Mouse (Mus musculus) megakaryocyte, adult 5-6 weeks (primary cell): ENCODE results near the gene Cdc40. TPM values are rescaled to one million over a fixed set of nuclear protein-coding genes. Genes with fewer than 3 reads are reported as not detected.
"Not testable (repeated sequence)": the region's sequence is repeated elsewhere in the genome, so short reads cannot be mapped to it uniquely, and the experiment has no call there.

ENCODE experiments used
- ATAC-seq: 2 replicates; pipeline ENCODE4 v1.8.0; 2016; ENCODE audit warnings: mild to moderate bottlenecking, inconsistent platforms; ENCODE audit not compliant: poor library complexity, severe bottlenecking
- total RNA-seq, 2 experiments: library from RNA; stranded (forward) in 1 of 2; stranded (reverse) in 1 of 2; fragments of 153-499, 151-499 nt in 1 of 2; fragments of 221-1000, 200-1000 nt in 1 of 2; gene quantifications; 2 replicates each; pipeline versions ENCODE4 v1.2.3 to v1.2.4; 2015 to 2017

Gene Cdc40
- total RNA-seq, 2 experiments from 2014 or later, result 37.7 to 83.3 TPM

GRCm38 (mm10) chr10:40871301-40871700 lies 11.8 kb downstream of the Cdc40 start:
- ATAC-seq, result no peak

GRCm38 (mm10) chr10:40868081-40868480 lies 15.0 kb downstream of the Cdc40 start:
- ATAC-seq, result no peak

- no peak for ATAC-seq
Observed at GRCm38 (mm10) chr10:40857599-40857998, 25.5 kb downstream of the Cdc40 start.

GRCm38 (mm10) chr10:40856703-40857102 lies 26.4 kb downstream of the Cdc40 start:
- ATAC-seq, result no peak

GRCm38 (mm10) chr10:40855616-40856015 lies 27.5 kb downstream of the Cdc40 start:
- no peak for ATAC-seq

GRCm38 (mm10) chr10:40851138-40851537 lies 32.0 kb downstream of the Cdc40 start:
- ATAC-seq, result no peak

GRCm38 (mm10) chr10:40850644-40851043 lies 32.5 kb downstream of the Cdc40 start:
- ATAC-seq, result no peak

- ATAC-seq, result peak; percentile 51
Observed at GRCm38 (mm10) chr10:40847176-40847874, 35.8 kb downstream of the Cdc40 start.

- ATAC-seq, result no peak
Observed at GRCm38 (mm10) chr10:40845626-40846025, 37.5 kb downstream of the Cdc40 start.

- ATAC-seq, result no peak
Observed at GRCm38 (mm10) chr10:40844546-40844945, 38.6 kb downstream of the Cdc40 start.

GRCm38 (mm10) chr10:40843841-40844240 lies 39.3 kb downstream of the Cdc40 start:
- ATAC-seq, result no peak

GRCm38 (mm10) chr10:40840086-40840485 lies 43.0 kb downstream of the Cdc40 start:
- ATAC-seq, result no peak

- ATAC-seq, result no peak
Observed at GRCm38 (mm10) chr10:40831267-40831666, 51.8 kb downstream of the Cdc40 start.

GRCm38 (mm10) chr10:40830312-40830711 lies 52.8 kb downstream of the Cdc40 start:
- ATAC-seq, result no peak

- no peak for ATAC-seq
Observed at GRCm38 (mm10) chr10:40827706-40828105, 55.4 kb downstream of the Cdc40 start.

GRCm38 (mm10) chr10:40825952-40826351 lies 57.2 kb downstream of the Cdc40 start:
- no peak for ATAC-seq

GRCm38 (mm10) chr10:40816471-40816870 lies 66.6 kb downstream of the Cdc40 start:
- no peak for ATAC-seq

- ATAC-seq, result no peak
Observed at GRCm38 (mm10) chr10:40813627-40814026, 69.5 kb downstream of the Cdc40 start.

GRCm38 (mm10) chr10:40809411-40809910 lies 73.7 kb downstream of the Cdc40 start:
- not testable (repeated sequence) for ATAC-seq

- no peak for ATAC-seq
Observed at GRCm38 (mm10) chr10:40806221-40806620, 76.9 kb downstream of the Cdc40 start.

- no peak for ATAC-seq
Observed at GRCm38 (mm10) chr10:40805221-40805620, 77.9 kb downstream of the Cdc40 start.

GRCm38 (mm10) chr10:40792115-40792514 lies 91.0 kb downstream of the Cdc40 start:
- ATAC-seq, result no peak

GRCm38 (mm10) chr10:40790406-40790805 lies 92.7 kb downstream of the Cdc40 start:
- ATAC-seq, result no peak
